Mouse (Mus musculus) lung, postnatal 0 days (tissue): ENCODE results near the gene Hspa12a.

Experiments
- CTCF ChIP-seq: IDR thresholded peaks from 2 replicates; pipeline ENCODE4 v1.5.1; 2016; ENCODE audit warnings: antibody characterized with exemption, mild to moderate bottlenecking
- EP300 ChIP-seq: IDR thresholded peaks from 2 replicates; pipeline ENCODE4 v1.6.1; 2016; ENCODE audit warnings: antibody characterized with exemption, mild to moderate bottlenecking, control low read depth

DNA sequence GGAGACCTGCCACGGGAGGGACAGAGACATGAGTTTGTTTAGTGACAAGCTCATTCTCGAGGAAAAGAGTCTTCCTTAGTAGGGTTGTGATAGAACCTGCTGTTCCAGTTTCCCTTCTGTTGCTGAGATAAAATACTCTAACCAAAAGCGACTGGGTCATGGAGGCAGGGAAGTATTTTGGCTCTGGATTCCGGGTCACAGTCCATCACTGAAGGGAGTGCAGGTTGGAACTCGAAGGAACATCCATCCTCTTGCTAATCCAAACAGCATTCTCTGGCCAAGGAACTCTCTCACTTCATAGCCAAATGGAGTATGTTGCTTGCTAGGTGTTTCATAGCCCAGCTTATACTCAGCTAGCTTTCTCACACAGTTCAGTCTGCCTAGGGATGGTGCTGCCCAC lies 167.0 kb downstream of the Hspa12a start:
- TF ChIP-seq EP300 = no peak
- no peak for TF ChIP-seq CTCF
